Mouse (Mus musculus): Measurements from ENCODE around the gene Ptprm.
A peak's percentile ranks its signal among the peaks of the same experiment; 100 is the strongest.

Gene Ptprm

DNA sequence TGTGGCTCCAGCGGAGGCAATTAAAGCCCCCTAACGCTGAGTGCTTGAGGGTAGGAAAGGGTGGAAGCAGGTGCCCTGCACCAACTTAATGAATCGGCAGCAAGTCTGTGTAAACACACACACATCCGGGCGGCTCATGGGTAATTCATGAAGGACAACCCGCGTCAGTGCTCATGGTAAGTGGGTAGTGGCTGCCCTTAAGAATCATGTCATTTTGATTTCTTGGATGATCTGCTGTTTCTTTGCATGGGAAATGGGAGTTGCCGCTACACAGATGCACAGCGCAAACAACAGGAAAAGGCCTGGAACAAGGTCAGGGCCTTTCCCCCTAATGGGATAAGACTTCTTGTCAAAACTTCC, 633.3 kb downstream of the Ptprm start:
- DNase-seq (ENCODE audit: low spot score), result no peak

DNA sequence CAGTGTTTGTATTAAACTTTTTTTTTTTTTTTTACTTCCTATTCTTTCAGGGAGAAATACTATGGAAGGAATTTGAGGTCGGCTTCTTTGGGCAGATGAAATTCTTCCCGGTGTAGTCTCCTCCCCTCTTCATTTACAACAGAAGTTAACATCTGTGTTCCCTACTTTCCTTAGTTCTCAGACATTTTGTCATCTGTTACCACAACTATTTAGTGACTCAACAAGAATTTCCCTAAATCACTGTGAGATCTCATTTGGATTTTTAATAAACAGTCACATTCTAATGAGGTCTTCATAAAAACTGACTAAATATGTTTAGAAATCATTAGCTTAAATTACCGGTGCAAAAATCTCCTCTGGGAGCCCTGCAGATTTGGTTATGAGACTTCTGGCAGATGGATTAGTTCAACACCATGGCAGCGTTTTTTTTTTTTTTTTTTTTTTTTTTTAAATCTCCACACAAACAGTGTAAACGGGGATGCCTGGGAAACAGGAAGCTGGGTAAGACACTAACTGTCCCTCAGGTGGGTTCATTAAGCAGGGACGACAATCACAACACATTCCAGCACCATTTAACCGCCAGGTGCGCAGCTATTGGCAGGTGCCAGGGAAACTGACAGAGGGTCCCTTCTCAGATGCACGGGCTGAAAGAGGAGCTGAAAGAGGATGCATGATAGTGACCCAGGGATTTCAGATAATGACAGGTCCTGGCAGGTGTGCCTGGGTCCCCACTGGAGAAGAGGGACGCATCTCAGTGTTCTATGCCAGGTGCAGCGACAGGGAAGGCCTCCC, 633.9 kb downstream of the Ptprm start:
- no peak for DNase-seq (ENCODE audit: low spot score)

DNA sequence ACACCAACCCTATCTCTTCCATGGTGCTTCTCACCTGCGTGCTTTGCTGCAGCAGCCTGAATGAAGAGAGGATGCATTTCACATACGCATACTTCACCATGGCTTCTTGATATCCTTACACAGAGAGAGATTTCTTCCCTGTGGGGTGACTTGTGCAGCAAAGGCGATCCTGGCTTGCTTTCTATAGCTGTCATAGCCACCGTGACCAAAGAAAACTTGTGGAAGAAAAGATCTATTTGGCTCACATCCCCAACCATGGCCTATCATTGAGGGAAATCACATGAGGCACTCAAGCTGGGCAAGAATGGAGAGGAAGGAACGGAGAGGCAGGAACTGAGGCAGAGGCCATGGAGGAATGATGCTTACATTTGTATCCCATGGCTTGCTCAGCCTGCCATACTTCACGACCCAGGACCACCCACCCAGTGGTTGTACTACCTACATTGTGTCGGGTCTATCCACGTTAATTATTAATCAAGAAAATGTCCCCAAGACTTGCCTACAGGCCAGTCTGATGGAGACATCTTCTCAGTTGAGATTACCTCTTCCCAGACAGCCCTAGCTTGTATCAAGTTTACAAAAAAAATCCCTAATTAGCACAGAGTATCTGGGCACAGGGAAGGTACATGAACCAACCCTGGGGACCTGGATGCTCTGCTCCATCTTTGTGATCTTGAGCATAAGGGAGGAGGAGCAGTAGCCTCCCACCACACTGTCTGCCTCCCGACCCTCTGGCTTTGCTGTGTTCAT, 641.6 kb downstream of the Ptprm start:
- DNase-seq (ENCODE audit: low spot score), result no peak

DNA sequence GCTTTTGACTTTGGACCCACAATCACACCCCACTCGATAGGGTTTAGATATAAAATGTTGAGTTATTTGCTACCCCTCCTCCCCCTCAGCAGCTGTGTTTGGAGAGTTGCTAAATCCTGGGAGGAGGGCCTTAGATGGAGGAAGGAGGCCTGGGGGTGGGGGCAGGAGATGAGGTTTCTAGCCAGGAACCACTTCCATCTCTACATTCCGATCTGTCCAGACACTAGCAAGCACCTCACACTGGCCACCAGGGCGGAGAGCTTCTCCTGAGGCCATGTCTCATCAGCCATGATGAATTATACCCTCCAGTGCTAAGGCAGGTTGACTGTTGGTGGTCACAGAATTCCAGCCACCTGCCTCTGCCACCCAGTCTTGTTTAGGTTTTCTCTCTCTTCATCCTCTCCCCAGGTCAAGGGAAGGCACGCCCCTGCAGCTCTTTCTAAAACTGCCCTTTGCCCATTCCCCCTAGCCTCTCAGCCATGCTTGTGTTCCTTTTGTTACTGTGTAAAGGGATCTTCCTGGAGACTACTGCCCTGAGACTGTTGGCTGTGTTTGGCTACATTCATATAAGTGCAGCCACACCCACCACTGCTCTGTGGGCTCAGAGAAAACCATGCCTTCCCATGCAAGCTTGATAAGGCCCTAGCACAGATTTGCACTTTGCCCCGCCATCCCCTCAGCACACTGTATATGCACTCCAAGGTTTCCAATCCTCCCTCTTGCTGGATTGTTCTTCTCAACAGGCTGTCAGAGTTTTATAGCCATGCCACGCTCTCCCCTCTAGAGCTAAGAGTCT, 642.8 kb downstream of the Ptprm start:
- DNase-seq (ENCODE audit: low spot score), result no peak

DNA sequence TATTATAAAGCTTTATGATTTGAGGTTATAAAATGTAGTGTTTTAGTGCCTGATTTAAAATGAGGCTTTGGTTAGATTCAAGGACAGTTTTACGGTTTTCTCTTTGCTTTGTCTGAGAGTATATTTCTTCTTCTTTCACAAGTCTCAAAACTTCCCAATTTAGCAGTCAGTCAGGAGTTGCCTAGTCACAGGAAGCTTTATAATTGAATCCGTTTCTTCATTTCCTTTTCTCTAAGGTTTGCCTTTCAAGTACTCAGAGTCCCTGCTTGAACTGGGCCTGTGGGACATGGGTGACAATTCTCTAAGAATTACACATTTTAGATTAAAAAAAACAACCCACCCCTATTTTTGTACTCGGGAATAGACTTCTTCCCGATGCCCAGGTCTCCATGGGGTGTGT, 643.7 kb downstream of the Ptprm start:
- no peak for DNase-seq (ENCODE audit: low spot score)

DNA sequence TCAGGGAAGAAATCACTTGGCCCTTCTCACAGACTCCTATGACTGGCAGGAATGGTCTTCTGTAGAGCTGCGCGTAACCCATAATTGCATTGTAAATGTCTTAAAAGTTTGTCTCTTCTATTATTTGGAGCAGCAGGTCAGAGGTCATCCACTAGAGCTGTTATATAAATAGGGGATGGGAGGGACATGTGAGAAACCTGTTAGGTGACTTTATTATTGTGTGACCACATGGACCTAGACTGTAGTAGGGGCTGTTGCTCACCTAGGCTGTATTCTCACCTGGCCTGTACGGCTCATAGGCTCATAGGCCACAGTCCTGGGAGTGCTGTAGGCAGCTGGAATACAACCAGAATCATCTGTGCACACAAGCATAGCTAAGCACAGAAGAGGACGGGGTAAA, 645.5 kb downstream of the Ptprm start:
- DNase-seq (ENCODE audit: low spot score), result no peak

DNA sequence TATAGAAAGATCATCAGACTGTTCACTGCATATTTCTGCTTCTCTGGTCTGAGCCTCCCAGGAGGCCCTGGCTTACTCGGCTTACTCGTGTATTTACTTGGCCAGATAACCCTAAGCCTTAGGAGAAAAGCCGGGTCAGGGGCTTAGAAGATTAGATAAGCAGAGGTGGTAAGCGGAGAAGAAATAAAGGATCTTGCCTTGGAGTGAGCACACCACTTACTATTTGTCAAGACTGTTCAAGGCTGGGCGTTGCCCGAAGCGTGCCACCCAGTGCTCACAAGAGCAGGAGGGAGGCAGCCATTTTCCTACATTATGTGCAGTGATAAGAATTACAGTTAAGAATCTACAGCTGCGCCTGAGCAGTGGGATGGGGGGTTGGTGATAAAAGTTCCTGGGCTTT, 646.6 kb downstream of the Ptprm start:
- DNase-seq (ENCODE audit: low spot score), result no peak

DNA sequence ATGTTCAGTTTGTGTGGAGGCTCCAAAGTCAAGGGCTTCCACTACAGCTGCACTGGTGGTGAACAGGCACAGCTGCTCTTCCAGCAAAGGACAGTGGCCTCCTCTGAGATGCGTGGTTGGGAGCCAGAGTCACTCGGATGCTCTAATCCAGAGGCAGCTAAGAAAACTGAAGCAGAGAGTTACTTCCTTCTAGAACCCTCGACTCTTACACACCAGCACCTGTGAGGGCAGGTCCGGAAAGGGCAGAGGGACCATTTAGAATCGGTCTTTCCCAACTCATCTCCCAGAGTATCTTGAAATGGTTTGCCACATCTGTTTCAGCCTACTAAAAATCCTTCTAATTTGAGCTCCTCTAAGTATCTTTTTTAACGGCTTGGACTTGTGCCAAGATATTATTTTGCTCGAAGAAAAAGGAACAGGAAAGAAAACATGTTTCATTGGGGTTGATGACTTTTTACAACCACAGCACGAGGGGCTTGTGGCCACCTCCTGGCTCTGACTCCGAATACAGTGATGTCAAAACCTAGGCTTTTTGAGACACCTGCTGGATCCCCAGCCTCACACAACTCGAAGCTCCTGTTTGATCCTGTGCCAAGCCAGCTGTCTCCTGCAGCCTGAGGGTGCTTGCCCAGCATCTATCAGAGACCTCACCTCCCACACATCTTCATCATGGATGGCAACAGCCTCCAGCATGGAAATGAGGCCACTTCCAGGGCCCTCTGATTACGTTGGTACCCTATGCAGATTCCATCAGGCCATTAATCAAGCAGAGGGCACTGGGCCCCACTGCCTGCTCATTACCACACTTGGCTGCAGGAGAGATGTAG, 652.7 kb downstream of the Ptprm start:
- DNase-seq (ENCODE audit: low spot score), result no peak

DNA sequence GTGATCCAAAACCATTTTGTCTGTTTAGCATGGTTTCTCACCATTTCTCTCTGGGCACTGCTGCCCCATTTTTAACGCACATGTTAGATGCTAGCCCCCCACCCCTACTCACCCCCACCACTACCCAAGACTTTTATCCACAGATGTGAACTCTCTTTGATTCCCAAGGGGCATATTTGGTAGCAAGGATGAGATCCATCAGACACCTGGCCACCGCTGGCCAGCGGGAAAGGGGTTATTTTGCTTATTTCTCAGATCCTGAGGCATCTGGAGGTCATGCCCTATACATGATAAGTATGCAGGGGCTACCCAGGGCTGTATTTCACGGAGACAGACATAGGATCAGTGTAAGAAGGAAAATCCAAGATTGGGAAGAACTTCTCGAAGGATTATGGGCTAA, 654.4 kb downstream of the Ptprm start:
- no peak for DNase-seq (ENCODE audit: low spot score)

DNA sequence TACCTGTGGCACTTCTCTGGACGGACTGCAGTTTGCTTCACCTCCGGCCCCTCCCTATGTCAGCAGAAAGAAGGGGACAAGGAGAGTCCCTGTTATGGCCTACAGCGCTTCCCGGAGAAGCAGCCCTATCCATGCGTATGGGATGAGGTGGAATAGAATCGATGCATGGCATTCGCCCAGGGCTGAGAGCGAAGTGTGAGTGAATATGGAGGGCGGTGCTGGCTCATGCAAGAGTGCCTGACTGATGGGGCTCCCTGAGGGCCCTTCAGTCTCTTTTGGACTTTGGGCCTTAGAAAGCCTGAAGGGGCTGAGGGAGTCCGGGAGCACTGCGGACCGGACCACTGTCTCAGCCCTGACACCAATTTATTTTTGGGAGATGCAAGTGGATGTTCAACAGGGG, 656.6 kb downstream of the Ptprm start:
- DNase-seq (ENCODE audit: low spot score), result no peak

DNA sequence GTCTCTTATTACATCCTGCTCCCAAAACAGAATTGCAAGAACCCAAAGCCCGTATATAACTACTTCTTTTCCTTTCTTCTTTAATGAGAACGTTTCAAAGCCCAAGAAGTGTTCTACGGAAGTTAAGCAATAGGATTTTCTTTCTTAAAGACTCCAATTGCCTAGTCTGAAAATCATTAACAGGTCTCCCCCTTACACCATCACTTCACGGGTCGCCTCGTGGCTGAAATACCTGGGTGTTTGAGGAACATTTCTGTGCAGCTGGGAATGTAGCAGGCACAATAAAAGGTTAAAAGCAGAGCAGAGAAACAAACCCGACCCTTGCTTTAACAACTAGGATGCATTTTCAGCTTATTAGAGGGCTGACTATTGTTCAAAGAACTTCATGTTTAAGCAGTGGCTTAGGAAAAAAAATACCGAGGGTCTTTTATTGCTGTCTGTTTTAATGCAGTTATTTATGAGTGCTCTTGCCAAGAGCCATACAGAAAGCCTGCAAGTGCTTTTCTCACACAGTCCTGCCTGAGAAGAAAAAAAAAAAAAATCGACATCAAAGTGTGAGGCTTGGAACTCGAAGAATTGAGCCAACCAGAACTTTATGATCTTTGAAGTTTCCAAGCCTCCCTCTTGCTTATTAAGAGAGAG, 657.6 kb downstream of the Ptprm start:
- no peak for DNase-seq (ENCODE audit: low spot score)

DNA sequence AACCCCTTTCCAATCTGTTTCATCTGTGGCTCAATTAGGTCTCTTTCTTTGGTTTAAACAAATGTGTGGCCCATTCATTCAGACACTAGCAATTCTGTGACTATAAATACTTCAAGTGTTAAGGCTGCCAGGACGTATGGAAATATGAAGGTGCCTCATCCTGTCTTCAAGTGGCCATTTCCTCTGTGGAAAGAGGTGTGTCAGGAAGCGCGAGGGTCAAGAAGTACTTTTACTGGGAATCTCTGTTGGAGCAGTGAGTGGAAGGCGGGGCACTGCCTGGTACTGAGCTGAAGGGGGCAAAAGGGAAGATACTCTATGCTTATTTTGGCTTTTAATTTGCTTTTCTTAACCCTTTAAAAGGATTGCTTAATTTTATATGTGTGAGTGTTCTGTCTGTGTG, 659.9 kb downstream of the Ptprm start:
- no peak for DNase-seq (ENCODE audit: low spot score)

DNA sequence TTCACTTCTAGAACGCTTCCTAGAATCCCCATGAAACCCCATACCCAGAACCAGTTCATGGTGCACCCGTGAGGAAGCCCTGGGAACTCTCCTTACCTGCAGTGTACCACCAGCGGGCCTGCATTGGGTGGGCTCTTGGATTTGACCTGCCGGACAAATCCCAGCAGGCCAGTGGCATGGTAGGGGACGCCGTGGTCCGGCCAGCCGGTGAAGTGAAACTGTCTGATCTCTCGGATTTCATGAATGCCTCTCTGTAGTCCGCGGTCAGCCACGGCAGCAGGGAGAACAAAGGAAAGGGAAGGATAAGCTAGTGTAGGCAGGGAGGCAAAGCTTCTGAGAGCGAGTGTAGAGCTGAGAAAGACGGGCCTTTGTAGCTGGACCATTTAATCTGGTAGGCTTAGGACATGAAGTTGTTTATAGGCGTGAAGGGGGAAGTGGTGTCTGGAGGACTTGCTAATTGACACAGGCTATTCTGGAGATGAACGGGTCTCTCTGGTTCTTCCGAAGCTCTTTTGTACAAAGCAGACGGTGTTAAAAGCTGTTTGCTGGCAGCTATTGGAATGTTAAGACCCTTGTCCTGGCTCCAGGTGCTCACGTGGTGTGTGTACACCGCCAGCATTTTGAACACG, 660.5 kb downstream of the Ptprm start:
- DNase-seq (ENCODE audit: low spot score), result no peak

DNA sequence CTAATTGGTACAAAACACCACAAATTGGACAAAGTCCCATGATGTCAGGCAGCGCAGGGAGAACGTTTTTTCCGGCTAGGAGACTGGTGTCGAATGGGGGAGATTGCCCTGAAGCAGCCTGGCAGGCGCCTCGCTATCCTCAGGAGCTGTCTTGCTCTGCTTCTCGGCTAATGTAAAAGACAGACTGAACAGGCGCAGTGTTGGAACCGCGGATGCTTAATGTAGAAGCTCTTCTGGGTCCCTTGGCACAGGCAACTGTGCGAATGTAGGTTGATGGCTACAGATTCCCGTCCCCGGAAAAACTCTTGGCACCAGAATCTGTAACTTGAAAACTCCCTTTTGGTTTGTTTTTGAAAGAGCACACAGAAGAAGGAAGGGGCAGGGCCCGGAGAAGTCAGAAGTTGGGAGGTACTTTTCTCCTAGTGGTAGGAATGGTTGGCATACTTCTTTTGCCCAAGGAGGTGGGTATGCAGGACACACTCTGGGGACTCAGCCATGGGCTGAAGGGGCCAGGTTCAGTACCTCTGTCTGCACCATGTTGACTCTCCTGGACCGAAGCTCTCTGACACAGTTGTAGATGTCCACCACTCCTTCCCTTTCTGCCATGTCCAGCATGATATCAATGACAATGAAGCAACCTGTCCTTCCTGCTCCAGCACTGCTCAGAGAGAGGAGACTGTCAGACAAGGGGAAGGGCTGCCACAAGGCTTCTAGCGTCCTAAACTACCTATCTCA, 661.1 kb downstream of the Ptprm start:
- no peak for DNase-seq (ENCODE audit: low spot score)

DNA sequence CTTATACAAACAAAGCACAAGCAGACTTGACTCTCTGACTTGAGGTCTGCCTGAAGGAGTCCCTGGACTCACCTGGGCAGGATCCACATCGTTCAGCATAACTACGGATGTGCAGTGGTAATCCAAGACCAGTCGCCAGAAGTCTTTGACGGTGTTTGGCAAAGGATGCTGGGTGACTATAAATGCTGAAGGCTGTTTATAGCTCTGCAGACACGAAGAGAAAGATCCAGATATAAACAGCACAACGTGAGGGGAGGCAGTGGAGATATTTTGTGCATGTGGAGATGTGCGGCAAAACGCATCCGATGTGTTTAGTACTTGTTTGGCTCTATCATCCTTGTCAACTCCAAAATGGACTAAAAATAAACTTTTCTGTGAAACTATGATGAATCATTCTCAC, 666.1 kb downstream of the Ptprm start:
- no peak for DNase-seq (ENCODE audit: low spot score)

DNA sequence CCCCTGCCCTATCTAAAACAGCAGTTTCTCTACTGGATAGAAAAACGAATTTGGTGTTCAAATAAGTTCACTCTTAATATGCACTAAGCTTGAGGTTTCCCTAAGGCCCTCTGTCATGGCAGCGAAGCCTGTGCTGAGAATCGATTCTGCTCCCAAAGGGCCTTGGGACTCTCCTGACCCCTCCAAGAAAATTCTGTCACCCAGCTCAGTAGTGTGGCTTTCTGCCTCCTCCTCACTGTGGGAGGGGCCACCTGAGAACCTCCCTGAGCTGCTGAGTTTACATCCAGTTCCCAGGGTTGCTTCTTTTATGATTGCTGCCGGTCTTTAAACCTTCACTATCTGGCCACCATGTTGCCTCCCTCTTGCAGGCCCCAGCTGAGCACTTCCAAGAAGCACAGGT, 666.7 kb downstream of the Ptprm start:
- no peak for DNase-seq (ENCODE audit: low spot score)

DNA sequence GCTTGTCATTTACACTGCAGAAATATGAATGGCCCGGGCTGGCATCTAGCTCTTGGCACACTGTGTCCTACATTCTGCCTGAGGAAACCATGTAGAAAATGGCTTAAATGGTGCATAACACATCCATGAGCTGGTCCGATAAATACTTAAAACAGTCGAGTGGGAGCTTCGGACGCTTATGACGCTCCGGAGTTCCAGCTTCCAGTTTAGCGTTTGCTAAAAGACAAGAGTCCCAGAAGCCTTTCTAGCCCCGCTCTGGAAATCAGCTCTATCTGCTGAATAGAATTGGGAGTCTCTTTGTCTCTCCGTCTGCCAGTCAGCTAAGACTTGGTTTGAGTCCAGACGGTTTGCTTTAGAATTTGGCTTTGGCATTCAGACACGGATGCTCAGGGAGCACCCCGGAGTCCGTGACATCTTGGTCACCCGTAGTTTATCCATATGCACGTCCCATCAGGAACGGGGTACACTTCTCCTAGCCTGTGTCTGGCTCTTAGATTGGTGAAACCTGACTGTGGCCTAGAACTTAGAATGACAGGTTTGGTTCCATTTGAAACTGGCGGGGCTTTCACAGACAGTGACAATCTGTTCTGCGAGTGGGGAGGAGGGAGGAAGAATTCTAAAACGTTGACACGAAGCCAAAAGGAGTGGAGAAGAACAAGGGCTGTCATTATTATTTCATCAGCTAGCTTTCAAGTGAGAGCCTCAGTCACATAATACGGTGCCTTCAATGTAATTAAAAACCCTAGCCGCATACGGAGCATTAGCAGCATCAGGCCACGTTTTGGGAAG, 667.4 kb downstream of the Ptprm start:
- DNase-seq (ENCODE audit: low spot score), result no peak

DNA sequence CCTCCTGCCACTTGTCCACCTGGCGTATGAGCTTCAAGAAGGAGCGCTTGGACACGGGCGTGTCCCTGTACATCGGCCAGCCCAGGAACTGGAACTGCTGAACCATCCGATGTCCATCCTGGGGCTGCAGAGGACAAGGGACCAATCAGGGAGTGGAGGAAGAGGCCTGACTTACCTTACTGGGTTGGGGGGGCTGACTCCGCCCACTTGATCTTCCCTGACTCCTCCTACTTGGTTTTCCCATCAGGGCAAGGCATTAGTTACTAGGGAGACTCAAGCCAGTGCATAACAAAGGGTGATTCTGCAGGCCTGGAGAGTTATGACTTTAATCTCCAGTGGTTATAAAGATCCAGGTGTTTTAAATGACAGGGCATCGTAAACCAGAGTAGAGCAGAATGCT, 670.8 kb downstream of the Ptprm start:
- no peak for DNase-seq (ENCODE audit: low spot score)

DNA sequence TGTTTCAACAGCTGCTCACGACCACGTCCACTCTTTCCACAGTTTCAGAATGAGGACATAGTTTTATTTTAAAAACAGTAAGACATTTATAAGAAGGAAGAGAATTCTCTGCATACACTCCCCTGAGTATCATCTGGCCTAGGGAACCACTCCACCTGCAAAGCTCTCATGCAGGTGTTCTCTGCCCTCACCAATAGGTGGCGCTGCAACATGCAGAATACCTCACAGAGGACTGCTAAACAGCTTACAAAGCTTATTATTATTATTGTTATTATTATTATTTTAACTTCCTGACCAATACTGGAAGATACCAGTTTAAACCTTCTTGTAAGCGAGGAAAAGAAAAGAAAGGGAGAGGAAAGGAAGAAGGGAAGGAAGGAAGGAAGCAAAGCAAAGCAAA, 673.6 kb downstream of the Ptprm start:
- peak; percentile 14 for DNase-seq (ENCODE audit: low spot score)

DNA sequence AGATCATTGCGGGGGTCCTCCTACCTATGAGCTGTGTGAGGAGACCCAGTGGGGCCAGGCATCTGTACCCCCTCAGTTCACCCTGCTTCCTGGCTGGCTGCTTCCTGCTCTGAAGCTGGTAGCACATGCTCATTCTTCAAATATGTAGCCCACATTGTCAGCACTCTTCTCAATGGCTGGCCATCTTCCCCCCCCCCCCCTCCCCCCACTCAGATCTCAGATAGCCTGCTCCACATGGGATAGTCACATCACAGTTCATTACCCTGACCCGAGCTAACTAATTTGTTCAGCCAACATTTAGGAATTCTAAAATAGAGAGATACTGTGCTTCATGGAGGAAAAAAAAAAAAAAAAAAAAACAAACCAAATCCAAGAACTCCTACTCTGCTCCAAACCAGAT, 679.6 kb downstream of the Ptprm start:
- DNase-seq (ENCODE audit: low spot score), result no peak

Measured in adipocyte (in vitro differentiated cells).